Comparison of ENCODE assay signal across 28 mouse cellular contexts in genomic region chr15:80844262-80844661, GRCm38 (mm10).
DNase-seq lines count a peak whose midpoint lies in the region; ATAC-seq lines count a peak whose summit lies in the region.
"Had no signal": no experiment of that assay in that cellular context is flagged by ENCODE, and none has a peak within 500 bp of the region (broad histone marks: within the 10 kb centered on the region; RNA-seq: fewer than 3 reads in every experiment).

No protein-coding gene starts in this region.

- no peak overlapping the region for H3K4me2 ChIP-seq in embryonic facial prominence, embryonic 13.5 days
- no peak overlapping the region for H3K4me2 ChIP-seq in liver, embryonic 13.5 days
- no peak overlapping the region for H3K4me2 ChIP-seq in liver, embryonic 11.5 days
- H3K4me2 ChIP-seq: embryonic facial prominence, embryonic 15.5 days; forebrain, embryonic 12.5 days; intestine, embryonic 15.5 days; limb, embryonic 12.5 days; neural tube, embryonic 15.5 days had no signal

- peaks cover 30% of the 10 kb centered on the region for H3K4me1 ChIP-seq in embryonic facial prominence, embryonic 13.5 days
- H3K4me1 ChIP-seq in embryonic facial prominence, embryonic 10.5 days = peaks cover 7% of the 10 kb centered on the region; the same call in 1 of the 2 replicates
- peaks cover 67% of the 10 kb centered on the region for H3K4me1 ChIP-seq in liver, embryonic 13.5 days (replicated peaks)
- peaks cover 34% of the 10 kb centered on the region for H3K4me1 ChIP-seq in liver, embryonic 11.5 days (replicated peaks; ENCODE audit: control insufficient read depth, insufficient read depth, low read length)

- H3K27me3 ChIP-seq in embryonic facial prominence, embryonic 13.5 days = no peaks in the 10 kb centered on the region
- no peaks in the 10 kb centered on the region for H3K27me3 ChIP-seq in embryonic facial prominence, embryonic 10.5 days (replicated peaks; ENCODE audit: low read depth, poor library complexity, severe bottlenecking)
- no peaks in the 10 kb centered on the region for H3K27me3 ChIP-seq in liver, embryonic 13.5 days
- no peaks in the 10 kb centered on the region for H3K27me3 ChIP-seq in liver, embryonic 11.5 days (replicated peaks; ENCODE audit: control insufficient read depth, insufficient read depth, low read length)
- H3K27me3 ChIP-seq in splenic B cell, adult 2 months (ENCODE audit: control insufficient read depth, insufficient read depth, low read length, poor library complexity, severe bottlenecking) = no peaks in the 10 kb centered on the region
- H3K27me3 ChIP-seq: embryonic facial prominence, embryonic 15.5 days; forebrain, embryonic 12.5 days; intestine, embryonic 15.5 days; limb, embryonic 12.5 days; neural tube, embryonic 15.5 days had no signal

- 34% methylated on average over 1 of the region's 1 CpGs for WGBS in embryonic facial prominence, embryonic 13.5 days
- 83% methylated on average over 1 of the region's 1 CpGs for WGBS in embryonic facial prominence, embryonic 10.5 days
- WGBS in liver, embryonic 13.5 days (ENCODE audit: insufficient replicate concordance) = 66% methylated on average over 1 of the region's 1 CpGs
- 73% methylated on average over 1 of the region's 1 CpGs for WGBS in liver, embryonic 11.5 days

- no peak for DNase-seq in embryonic facial prominence, embryonic 10.5 days (ENCODE audit: low spot score)
- no peak for DNase-seq in liver, embryonic 13.5 days
- no peak for DNase-seq in liver, embryonic 11.5 days (ENCODE audit: low spot score)
- peak; percentile 32 for DNase-seq in splenic B cell, adult 2 months (ENCODE audit: low read depth, low spot score)
- no peak for DNase-seq in embryo, embryonic 11 days
- DNase-seq: cerebellum, adult 8-10 months; cerebellum, postnatal 25 days; forebrain, postnatal 0 days; heart, postnatal 14 days; kidney, adult 2 months; kidney, postnatal 36 days; lung, adult 18-20 months; lung, postnatal 4 days; midbrain, embryonic 14.5 days; spleen, adult 18-20 months; thymus, postnatal 4 days had no signal

- H3K36me3 ChIP-seq in embryonic facial prominence, embryonic 13.5 days = 0 out of 2 replicates have a peak, but pooled peaks cover under 1% of the 10 kb centered on the region
- peaks cover 16% of the 10 kb centered on the region for H3K36me3 ChIP-seq in embryonic facial prominence, embryonic 10.5 days (replicated peaks)
- peaks cover 14% of the 10 kb centered on the region for H3K36me3 ChIP-seq in liver, embryonic 13.5 days
- no peaks in the 10 kb centered on the region for H3K36me3 ChIP-seq in liver, embryonic 11.5 days (ENCODE audit: control insufficient read depth, insufficient read depth, low read length)
- no peaks in the 10 kb centered on the region for H3K36me3 ChIP-seq in splenic B cell, adult 2 months (ENCODE audit: control insufficient read depth, insufficient read depth, low read length, poor library complexity, severe bottlenecking)
- H3K36me3 ChIP-seq: embryonic facial prominence, embryonic 15.5 days; forebrain, embryonic 12.5 days; intestine, embryonic 15.5 days; neural tube, embryonic 15.5 days had no signal

- no peak overlapping the region for H3K4me3 ChIP-seq in embryonic facial prominence, embryonic 13.5 days
- no peak overlapping the region for H3K4me3 ChIP-seq in embryonic facial prominence, embryonic 10.5 days
- no peak overlapping the region for H3K4me3 ChIP-seq in liver, embryonic 13.5 days (replicated peaks)
- H3K4me3 ChIP-seq in liver, embryonic 11.5 days (ENCODE audit: low read depth, low read length) = no peak overlapping the region
- H3K4me3 ChIP-seq: embryonic facial prominence, embryonic 15.5 days; forebrain, embryonic 12.5 days; hindbrain, embryonic 10.5 days; intestine, embryonic 15.5 days; layer of hippocampus, adult 2 months; limb, embryonic 12.5 days; neural tube, embryonic 15.5 days had no signal

- H3K9ac ChIP-seq in embryonic facial prominence, embryonic 13.5 days = no peak overlapping the region
- H3K9ac ChIP-seq in liver, embryonic 13.5 days = no peak overlapping the region
- no peak overlapping the region for H3K9ac ChIP-seq in liver, embryonic 11.5 days (ENCODE audit: low read depth, low read length)
- H3K9ac ChIP-seq: embryonic facial prominence, embryonic 15.5 days; forebrain, embryonic 12.5 days; forebrain, postnatal 0 days; intestine, embryonic 15.5 days; limb, embryonic 12.5 days; neural tube, embryonic 15.5 days had no signal

- no peaks in the 10 kb centered on the region for H3K9me3 ChIP-seq in embryonic facial prominence, embryonic 13.5 days
- H3K9me3 ChIP-seq in embryonic facial prominence, embryonic 10.5 days = no peaks in the 10 kb centered on the region
- no peaks in the 10 kb centered on the region for H3K9me3 ChIP-seq in liver, embryonic 13.5 days (replicated peaks)
- H3K9me3 ChIP-seq in liver, embryonic 11.5 days (ENCODE audit: control insufficient read depth, low read length) = no peaks in the 10 kb centered on the region
- H3K9me3 ChIP-seq: embryonic facial prominence, embryonic 15.5 days; forebrain, embryonic 12.5 days; hindbrain, embryonic 10.5 days; intestine, embryonic 15.5 days; limb, embryonic 12.5 days; neural tube, embryonic 15.5 days had no signal

- H3K27ac ChIP-seq in embryonic facial prominence, embryonic 13.5 days = peak overlapping the region; percentile 28
- no peak overlapping the region for H3K27ac ChIP-seq in embryonic facial prominence, embryonic 10.5 days (replicated peaks)
- peak overlapping the region; percentile 72 for H3K27ac ChIP-seq in liver, embryonic 13.5 days
- no peak overlapping the region; the same call in 1 of the 2 replicates for H3K27ac ChIP-seq in liver, embryonic 11.5 days (ENCODE audit: low read depth, low read length)
- H3K27ac ChIP-seq: embryonic facial prominence, embryonic 15.5 days; forebrain, embryonic 12.5 days; hindbrain, embryonic 10.5 days; hindbrain, postnatal 0 days; intestine, embryonic 15.5 days; layer of hippocampus, adult 2 months; limb, embryonic 12.5 days; neural tube, embryonic 15.5 days; stomach, postnatal 0 days had no signal

- ATAC-seq in embryonic facial prominence, embryonic 13.5 days (ENCODE audit: insufficient number of reproducible peaks, insufficient read depth, low FRiP score, low TSS enrichment, low read depth) = no peak
- no peak for ATAC-seq in liver, embryonic 13.5 days (ENCODE audit: low read depth)
- no peak for ATAC-seq in liver, embryonic 11.5 days (replicated peaks; ENCODE audit: low FRiP score)
- 0 out of 2 replicates have a peak, but pooled peaks have one; percentile 36 for ATAC-seq in common myeloid progenitor, adult 5-6 weeks (replicated peaks; ENCODE audit: low read depth, poor library complexity, severe bottlenecking)
- ATAC-seq: forebrain, postnatal 0 days; hindbrain, postnatal 0 days; intestine, embryonic 15.5 days; lung, postnatal 0 days had no signal

Comparison
In these comparisons a context has a peak if more than half of its experiments do, and no peak if none do; other contexts are left out.
1. H3K27ac ChIP-seq: peak in embryonic facial prominence, embryonic 13.5 days (single experiment) and liver, embryonic 13.5 days (single experiment); none in embryonic facial prominence, embryonic 10.5 days (single experiment) and liver, embryonic 11.5 days (single experiment).